Mouse (Mus musculus) CD4-positive, CD25-positive, alpha-beta regulatory T cell, adult 2 months (primary cell): ENCODE measurements around the gene Serpina12.
A peak's percentile ranks its signal among the peaks of the same experiment; 100 is the strongest.

Source experiments
- DNase-seq: peaks from one replicate; pipeline ENCODE4 v3.0.0-alpha.2; 2012; ENCODE audit warnings: low read depth, low spot score

Gene Serpina12

DNA sequence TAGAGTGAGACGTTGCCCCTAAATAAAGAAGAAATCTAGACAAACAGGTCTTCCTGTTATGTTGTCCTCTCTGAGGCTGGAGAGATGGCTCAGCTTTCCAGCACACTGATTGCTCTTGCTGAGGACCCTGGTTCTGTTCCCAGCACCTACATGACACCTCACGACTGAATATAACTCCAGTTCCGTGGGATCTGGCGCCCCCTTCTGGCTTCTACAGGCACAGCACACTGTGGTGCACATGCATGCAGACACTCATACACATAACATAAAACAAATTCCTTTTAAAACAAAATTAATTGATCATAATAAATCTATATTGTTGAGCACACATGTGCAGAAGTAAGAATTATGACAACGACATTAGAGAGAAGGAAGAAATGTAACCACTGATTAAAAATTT is 39.6 kb downstream of the Serpina12 start:
- no peak for DNase-seq

DNA sequence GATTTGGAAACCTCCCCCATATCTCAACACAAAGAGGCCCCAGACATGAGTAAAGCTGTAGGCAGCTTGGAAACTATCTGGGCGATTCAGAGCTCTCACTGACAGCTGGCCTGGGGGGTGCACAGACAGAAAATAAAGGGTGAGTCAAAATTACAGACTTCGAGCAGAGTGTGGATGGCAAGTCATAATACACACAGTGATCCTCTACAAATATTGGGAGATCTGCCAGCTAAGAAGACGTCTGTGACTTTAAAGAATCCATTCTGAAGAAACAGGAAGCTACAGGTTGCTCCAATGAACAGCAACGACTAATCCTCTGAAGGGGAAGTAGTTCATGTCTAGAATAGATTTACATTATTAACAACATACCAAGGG is 41.0 kb downstream of the Serpina12 start:
- no peak for DNase-seq

DNA sequence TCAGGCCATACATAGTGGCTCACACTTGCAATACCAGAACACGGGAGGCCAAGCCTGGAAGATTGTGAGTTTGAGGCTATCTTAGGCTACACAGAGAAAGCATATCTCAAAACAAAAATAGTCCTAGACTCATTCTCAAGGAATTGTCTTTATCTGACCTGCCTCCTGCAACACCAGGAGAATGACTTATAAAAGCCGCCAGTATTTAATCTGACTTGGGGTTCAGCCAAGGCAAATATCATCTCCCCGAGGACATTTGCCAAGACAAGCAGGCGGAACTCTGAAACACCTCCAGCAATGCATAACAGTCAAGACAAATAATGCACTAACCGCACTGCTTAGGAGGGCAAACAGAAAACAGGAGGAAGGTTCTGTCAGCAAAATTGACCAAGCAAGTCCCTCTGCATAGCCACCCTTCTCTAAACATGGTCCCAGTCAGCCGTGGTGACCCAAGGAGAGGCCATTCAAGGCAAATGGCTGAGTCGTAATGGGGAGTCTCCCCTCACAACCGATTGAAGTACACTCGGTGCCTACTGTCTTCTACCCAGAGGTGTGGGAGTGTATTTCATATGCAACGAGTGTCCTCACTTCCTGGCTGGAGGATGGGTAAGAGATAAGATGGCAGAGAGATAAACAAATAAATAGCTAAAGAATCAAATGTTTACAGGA is 41.5 kb downstream of the Serpina12 start:
- no peak for DNase-seq

DNA sequence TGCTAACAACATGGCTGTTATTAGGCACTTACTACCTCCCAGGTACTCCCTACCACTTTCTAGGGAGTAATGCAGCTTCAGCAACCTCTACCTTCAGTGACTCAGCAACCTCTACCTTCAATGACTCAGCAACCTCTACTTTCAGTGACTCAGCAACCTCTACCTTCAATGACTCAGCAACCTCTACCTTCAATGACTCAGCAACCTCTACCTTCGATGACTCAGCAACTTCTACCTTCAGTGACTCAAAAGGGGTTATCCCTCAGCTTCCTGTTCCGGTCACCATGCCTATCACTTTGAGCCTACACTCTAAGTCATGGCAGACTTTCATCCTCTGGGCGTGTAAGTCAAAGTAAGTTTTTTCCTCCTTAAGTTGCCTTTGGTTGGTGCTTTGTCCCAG is 43.6 kb downstream of the Serpina12 start:
- DNase-seq, result peak; percentile 12

DNA sequence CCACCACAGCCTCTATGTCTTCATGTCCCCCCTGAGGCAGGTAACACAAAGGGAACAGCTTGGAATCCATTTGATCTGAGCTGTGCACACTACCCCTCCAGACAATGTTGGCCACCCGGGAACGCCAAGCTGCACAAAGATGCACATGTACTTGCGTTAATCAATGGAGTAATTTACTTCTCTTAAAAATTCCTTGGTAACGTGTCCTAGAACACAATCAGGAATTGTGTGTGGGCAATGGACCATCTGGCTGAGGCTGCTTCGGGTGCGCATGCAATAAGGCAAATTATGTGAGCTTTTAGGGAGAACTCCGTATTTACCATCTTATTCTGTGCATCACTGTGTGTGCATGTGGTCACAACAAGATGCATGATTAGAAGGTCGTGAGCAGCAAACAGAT is 44.6 kb downstream of the Serpina12 start:
- DNase-seq, result no peak

DNA sequence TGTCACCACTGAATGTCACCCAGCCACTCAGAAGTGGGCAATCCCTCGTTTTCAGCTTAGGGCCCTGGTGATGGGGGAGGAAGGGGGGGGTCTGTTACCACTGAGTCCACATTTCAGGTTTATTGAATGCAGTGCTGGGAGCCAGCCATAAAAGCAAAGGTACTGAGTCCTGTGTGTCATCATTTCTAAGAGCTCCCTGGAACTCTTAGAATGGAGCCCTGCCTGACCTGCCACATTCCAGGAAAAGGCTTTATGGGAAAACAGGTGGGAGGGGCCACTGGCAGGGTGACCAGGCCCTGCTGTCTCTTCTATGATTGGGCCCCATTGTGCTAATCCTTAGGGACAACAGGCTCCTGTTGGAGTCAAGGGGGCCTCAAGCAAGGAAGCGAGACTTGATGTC is 47.7 kb downstream of the Serpina12 start:
- DNase-seq, result no peak

DNA sequence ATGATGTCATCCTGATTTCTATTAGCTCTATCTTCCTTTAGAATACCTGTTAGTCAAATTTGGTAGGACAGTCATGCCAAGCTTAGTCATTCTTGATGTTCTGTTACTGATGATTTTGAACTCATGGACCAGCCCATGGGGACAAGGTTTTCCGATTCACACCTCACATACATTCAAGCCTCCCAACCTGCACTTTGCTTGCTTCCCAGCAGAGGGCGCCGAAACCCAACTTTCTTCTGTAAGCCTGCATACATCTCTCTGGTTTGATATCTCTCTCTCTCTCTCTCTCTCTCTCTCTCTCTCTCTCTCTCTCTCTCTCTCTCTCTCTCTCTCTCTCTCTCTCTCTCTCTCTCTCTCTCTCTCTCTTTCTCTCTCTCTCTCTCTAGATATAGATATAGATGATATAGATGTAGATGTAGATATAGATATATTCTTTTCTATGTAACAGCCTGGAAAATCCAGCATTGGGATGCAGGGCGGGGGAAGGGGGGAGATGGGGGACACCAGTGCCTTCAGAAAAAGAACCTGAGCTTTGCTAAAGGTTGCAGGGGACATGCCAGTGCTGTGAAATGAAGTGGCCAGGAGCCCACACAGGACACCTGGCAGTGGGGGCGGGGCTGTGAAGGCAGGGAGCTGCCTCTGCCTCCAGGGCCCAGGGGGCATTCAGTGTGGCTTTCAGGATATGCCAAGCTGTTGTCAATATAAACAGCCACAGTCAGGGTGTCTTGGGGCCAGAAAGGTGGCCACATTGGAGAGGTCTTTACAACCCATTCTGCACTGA is 48.8 kb downstream of the Serpina12 start:
- peak; percentile 80 for DNase-seq

DNA sequence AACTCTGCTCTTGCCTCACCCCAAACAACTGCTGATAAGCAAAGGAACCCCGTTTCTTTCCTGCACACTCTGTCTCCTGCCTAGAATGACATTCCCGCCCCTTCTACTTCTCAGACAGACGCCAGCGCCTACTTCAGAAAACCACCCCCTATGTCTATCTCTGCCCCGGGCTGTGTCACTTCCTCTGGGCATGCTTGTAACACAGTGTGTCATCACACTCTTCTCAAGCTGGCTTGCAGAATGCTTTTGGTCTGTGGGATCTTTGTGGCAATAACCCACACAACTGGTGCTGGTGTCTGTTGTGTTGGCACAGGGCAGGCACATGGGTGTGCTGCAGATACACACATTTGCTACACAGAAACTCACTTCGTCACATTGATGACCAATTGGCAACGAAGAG is 51.3 kb downstream of the Serpina12 start:
- DNase-seq, result no peak

DNA sequence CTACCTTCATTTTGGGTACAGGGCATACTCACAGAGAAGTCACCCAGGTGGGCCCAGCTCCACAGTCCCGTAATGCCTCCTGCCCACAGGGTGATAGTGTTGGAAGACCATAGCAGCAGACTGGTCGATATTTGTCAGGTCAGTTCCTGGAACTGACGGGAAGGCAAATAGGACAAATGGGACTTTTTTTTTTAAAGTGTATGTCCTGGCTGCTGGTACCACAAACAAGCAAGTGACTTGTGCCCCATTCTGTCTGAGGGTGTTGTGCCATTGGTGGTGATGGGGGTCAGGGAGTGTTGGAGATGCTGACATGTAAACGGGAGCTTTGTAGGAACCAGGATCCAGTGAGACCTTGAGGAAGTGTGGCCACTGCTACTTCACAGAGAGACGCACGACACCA is 54.4 kb downstream of the Serpina12 start, which contains the start of gene Serpina11:
Gene Serpina11, minus strand, starts transcription at position 101 of the 400 bp plus-strand sequence.
- no peak for DNase-seq

DNA sequence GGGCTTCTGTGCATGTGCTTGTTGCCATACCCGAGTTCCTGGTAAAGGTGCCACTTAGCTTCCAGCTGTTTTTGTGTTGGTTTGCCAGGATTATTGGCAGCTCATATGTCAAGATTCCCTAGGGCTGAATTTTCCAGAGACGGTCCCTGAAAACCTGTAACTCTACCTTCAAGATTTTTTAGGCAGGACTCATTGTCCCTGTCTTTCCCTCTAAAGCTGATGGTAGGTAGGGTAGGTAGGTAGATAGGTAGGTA is 54.8 kb downstream of the Serpina12 start:
- DNase-seq, result no peak

DNA sequence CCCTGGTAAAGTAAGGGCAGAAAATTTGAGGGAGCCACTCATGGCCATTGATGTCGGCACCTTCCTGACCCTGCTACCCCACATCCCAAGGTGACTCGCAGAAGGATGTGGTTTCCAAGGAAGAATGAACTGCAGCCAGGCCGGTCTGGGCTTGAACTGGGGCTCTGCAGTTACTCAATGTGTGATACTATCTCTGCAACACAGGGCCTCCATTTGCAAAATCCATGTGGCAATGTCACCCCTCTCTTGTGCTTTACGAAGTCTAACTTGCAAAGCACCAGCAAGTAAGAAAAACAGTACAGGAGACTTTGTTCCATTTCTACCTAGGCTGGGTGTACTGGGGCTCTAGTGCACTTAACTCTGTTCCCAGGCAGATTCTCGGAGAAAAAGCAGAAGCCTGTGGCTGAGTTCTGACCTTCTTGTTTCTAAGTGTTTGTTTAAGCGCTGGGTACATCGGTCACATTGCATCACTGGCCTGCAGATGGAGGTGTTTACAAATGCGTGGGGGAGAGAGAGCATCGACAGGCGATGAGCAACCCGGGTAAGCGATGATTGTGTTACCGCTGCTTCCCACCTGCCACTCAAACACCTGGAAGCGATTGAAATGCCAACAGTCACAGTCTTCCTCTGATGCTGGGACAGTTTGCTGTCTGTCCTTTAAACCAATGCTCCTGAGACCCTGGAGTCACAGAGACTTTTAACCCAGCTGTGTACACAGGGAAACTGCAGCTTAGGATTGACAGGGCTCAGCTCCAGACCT is 55.3 kb downstream of the Serpina12 start:
- DNase-seq, result no peak

DNA sequence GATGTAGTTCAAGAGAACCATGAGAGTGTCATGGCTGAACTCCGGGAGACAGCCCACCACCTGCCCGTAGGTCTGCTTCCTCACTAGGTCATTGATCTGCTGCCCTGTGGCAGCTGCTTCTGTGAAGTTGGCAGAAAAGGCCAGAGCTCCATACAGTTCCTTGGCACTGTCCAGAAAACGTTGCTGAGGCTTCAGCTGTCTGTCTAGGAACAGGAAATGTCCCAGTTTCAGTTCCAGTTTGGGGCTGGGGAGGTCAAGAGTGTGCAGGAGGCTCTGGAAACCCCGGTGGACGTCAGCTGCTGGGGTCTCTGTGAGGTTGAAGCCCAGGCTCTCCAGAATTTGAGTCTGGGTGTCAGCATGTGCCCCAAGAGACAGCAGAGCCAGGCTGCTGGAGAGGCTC is 58.4 kb downstream of the Serpina12 start:
- no peak for DNase-seq

DNA sequence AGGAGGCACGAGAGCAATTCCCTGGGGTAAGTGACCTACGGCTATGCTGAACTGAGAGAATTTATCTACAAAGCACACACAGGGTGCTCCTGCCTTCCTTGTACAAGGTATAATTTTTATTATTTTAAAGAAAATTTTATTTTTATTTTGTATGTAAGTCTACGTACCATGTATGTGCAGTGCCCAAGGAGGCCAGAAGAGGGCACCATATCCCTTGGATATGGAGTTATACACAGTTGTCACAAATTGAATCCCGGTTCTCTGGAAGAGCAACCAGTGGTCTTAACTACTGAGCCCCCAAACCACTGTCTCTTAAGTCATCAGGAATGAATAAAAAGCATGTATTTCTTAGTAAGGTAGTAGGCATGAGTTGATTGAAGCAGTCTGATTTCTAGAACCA is 59.3 kb downstream of the Serpina12 start:
- peak; percentile 51 for DNase-seq

DNA sequence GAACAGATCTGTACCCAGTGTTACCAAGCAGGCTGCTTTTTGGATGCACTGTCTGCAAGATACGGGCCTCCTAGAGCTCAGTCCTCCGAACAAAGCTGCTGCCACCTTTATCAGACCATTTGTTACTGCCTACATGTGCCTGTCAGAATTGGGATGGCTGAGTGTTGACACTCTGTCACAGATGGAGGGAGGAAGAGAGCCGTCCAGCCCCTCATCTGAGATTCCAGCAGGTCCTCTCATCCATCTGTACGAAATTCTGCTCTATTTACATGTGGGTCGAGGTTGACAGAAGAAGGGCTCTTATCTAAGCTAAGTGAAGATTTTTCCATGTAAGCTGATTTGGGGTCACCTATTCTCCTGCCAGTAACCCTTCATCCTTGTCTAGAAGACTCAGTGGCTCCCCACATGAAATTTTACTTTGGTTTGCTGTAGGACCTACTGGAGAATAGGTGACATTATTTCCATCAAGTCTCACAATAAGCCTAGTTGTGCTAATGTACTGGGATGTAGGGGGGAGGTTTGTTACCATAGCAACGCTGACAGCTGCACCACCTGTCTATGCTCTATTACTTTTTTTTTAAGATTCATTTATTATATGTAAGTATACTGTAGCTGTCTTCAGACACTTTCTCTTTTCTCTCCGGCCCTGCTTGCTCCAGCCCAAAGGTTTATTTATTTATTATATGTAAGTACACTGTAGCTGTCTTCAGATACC is 62.4 kb downstream of the Serpina12 start:
- no peak for DNase-seq
